Mouse (Mus musculus) testis, adult 10 weeks (tissue): Measurements from ENCODE around the gene Gm3893. TPM values are rescaled to one million over a fixed set of nuclear protein-coding genes. Genes with fewer than 3 reads are reported as not detected.

Experiments
- polyA plus RNA-seq: library from polyadenylated mRNA; stranded (reverse); fragments of 350-450 nt; fragmentation: Illumina TruSeq; extraction: RNeasy Lipid Tissue Mini Kit (QIAGEN cat#74804); gene quantifications from one replicate; pipeline ENCODE4 v1.2.3, GENCODE M21; 2014; ENCODE audit warnings: low read depth, low replicate concordance

Gene Gm3893
- not detected for polyA plus RNA-seq

GRCm38 (mm10) chr4:42090907-42091306 lies at the start of gene Gm3893:
TSS of gene Gm3893 (plus strand) at chr4:42091207.

GRCm38 (mm10) chr4:42114517-42114916 lies 23.5 kb downstream of the Gm3893 start, which contains the start of gene Gm13304:
TSS of gene Gm13304 (plus strand) at chr4:42114817.

Other genes starting within 250 kb of the Gm3893 start
- not detected for gene Gm21541, start 187.6 kb upstream of the Gm3893 start, polyA plus RNA-seq
- gene Gm20878, start 149.6 kb upstream of the Gm3893 start, polyA plus RNA-seq, result 25.3 TPM
- 36.3 TPM for gene Fam205a4, start 125.1 kb upstream of the Gm3893 start, polyA plus RNA-seq
- not detected for gene Gm21093, start 56.5 kb upstream of the Gm3893 start, polyA plus RNA-seq
- not detected for gene Gm13304, start 23.6 kb downstream of the Gm3893 start, polyA plus RNA-seq
- not detected for gene Gm13306, start 62.2 kb downstream of the Gm3893 start, polyA plus RNA-seq
- gene Gm13305, start 77.4 kb downstream of the Gm3893 start, polyA plus RNA-seq, result 4.8 TPM
- gene Gm10600, start 149.4 kb downstream of the Gm3893 start, polyA plus RNA-seq, result 0.48 TPM
- gene Ccl21b, start 164.6 kb downstream of the Gm3893 start, polyA plus RNA-seq, result not detected
- not detected for gene Gm21953, start 203.1 kb downstream of the Gm3893 start, polyA plus RNA-seq
- gene Fam205a3, start 227.1 kb downstream of the Gm3893 start, polyA plus RNA-seq, result not detected